Mouse (Mus musculus) kidney, postnatal 14 days (tissue): ENCODE measurements around the gene Glis1.
A peak's percentile ranks its signal among the peaks of the same experiment; 100 is the strongest.

Experiments
- DNase-seq: peaks from one replicate; pipeline ENCODE4 v3.0.0; 2022; ENCODE audit warnings: mixed read lengths

The Glis1 gene

DNA sequence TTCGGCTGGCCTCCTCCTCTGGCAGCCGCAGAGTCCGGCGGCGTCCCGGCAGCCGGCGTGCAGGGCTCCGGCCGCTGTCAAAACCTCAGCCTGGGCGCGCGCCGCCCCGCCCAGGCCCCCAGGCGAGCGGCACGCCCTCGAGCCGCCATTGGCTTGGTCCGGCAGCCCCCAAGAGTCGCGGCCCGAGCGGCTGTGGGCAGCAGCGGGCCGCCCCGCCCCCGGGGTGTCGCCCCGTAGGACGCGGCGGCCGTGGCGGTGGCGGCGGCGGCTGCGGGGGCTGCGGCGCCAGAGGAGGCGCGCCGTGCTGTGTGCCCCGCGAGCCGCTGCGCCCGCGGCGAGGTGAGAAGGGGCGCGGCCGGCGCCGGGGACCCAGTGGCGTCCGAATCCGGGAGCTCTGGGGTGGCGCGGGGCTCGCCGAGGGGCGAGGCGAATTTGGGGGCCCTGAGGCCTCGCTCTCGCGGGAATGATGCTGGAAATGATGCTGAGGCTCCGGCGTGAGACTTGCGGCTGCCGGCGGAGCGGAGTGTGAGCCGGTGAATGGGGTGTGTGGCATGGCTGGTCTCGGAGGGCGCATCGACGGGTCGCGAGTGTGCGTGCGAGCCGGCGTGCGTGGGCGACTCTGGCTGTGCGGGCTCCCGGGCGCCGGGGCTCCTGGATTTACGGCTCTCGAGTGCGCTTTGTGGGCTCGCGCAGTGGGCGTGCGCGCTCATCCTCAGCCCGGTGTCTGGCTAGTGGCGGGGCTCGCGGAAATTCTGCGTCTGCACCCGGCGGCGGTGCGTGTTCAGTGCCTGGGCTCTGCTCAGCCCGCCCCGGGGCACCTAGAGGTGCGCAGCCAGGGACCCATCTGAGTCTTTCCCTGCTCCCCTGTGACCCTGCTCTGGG, at the start of gene Glis1:
Glis1 (plus strand) TSS at position 236 of the 882 bp plus-strand sequence.
- peak; percentile 93 for DNase-seq

DNA sequence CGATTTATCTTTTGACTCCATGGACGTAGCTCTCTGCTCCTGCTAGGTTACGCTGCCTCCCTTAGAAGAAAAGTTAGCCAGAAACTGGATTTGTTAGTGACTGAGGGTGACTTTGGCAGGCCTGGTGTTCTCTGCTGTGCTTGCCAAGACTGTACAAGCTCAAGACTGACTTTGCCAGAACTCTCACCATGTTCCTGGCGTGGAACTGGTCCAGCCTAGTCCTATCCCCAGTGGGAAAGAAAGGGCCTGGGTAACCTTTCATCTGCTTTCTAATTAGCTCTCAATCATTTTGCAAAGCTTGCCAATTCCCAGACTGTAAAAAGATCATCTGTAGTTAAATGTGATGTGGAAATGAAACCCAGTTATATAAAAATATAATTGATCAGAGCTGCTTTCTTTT, 47.4 kb upstream of the Glis1 start:
- DNase-seq, result no peak

DNA sequence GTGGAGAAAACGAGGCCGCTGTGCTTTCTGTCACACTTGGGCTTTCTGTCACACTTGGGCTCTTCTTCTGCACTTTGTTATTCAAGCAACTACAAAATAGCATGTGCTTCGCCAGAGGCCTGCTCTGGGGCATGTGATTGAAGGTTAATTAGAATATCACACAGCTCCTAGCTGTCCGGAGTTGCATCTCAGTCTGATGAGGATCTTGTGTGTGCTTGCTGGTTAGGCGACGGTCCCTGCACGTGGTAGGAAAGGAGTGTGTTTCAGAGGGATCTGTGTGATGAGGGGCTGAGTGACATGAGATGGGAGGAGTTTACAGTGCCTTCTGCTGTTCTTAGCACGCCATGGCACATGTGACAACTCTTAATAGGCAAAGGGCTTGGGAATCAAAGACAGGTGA, 46.9 kb upstream of the Glis1 start:
- no peak for DNase-seq

DNA sequence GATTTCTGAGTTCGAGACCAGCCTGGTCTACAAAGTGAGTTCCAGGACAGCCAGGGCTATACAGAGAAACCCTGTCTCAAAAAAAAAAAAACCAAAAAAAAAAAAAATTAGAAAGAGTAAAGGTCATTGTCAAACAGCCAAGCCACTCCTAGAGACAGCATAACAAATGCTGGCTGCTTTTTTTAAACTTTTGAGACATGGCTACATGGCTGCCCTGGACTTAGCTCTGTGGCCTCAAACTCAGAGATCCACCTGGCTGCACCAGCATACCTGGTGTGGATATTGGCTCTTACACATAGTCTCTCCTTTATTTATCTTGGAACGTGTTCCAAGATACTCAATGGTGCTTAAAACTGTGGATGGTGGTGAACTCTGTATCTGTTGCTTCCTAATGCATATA, 46.1 kb upstream of the Glis1 start:
- DNase-seq, result peak; percentile 53

DNA sequence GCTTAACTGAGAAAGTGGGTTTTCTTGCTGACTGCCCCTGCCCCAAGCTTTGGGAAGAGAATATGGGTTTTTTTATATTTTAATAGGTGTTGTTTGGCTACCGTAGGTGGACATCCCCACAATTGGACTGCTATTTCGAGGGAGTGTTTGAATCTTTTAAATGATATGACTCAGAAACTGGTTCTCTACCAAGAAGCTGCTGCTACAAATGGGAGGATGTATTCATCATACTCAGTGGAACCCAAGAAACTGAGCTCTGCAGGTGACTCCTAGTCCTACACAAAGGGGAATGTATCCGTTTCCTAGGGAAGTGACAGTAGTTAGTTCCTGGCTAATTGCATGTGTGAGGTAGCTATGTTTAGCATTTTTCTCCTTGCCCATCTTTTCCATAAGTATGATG, 45.0 kb upstream of the Glis1 start:
- no peak for DNase-seq

DNA sequence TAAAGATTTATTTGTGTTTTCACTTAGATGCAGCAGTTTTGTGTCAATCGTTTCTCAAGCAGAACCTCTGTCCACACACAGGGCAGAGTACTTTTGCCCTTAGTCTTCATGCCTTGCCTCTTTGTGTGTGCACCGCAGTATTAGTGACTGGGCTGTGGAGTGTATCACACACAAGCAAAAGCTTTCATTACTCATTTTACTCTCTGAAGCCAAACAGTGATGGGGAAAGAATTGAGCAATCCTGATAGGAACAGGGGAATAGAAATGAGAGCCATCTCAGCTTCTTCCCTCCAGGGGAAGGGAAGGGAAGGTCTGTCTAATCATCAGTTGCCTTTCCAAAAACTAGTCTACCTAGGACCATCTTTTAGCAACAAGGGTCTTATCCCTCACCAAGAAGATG, 40.6 kb upstream of the Glis1 start:
- no peak for DNase-seq

DNA sequence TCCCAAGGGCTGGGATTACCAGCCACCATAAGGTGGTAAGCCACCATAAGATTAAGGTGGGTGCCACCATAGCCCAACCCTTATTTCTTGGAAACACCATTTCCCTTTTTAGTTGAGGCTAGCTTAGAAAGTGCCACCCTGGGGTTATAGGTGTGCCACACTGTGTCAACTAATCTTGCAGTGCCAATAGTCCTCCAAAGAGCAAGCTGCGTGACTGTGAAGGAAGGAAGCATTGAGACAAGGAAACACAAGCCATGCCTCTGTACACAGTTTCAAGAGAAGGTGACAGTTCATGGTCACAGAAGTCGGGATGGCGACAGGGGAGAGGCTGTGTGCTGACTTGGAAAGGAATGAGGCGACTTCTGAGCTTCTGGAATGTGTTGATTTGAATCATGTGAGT, 14.2 kb upstream of the Glis1 start:
- no peak for DNase-seq

DNA sequence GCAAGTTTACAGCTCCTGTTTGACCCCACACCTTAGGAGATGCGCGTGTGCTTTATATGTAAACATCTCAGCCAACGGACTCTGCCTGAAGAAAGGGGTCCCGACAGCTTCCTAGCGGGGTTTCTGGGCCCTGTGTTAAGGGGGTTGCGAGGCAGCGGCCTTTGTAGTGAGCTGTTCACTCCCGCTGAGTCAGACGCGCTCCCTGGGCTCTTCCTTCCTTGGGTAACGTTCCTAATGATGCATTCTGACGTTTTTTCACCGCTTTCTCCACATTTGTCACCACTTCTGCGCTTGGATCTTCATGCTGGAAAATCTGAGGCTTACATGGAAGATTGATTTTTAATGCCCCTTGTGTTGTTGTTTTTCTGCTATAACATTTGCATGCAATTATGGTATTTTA, 12.7 kb upstream of the Glis1 start:
- DNase-seq, result no peak

DNA sequence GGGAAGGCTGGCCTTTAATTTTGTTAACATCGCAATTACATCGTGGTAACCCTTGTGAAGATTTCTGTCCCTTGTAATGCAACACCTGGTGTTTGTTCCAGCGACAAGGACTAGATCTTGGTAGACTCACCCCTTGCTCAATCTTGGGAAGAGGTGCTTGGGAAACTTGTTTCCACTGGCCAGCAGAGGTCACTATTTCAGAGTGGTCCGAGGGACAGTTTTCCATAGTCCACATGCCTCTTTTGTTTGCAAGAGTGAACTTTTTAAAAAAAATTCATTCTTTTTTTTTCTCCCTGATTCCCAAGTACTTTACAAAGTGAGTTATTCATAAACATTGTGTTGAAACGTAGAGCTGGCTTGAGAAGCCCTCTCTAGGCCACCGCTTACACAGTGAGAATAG, 12.2 kb upstream of the Glis1 start:
- peak; percentile 62 for DNase-seq

DNA sequence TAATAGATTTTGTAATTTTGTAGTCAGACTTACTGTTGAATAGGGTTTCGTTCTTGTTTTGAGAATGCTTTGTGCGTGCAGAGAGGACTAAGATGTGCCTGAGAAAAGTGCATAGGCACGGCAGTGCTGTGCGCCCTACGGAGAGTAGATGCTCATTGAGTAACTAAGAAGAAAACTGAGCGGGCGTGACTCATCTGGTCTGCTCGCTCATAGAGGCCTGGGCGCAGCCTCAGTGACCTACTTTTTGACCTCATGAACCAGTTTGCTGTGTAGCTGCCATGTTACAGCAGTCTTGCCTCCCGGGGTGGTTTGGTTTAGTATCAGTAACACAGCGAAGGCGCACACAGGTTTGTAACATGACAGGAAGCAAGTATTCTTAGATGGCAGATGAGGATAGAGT, 8.8 kb upstream of the Glis1 start:
- no peak for DNase-seq

DNA sequence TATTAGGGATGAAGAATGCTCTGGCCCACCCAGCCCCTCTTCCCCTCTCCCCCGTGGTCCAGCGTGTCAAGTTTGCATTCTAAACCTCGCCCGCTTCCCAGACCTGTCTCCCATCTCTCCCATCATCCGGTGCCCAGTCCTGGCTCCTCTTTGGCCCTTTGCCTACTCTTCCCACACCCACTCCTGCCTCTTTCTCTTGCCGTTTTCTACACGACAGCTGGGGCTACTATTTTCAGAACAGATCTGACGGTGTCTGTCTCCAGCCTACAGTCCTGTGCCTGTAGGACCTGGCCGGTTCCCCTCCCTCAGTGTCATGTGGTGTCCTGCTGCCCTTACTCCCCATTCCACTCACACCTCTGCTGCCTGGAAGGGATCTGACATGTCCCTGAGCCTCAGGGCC, 7.8 kb upstream of the Glis1 start:
- DNase-seq, result no peak

DNA sequence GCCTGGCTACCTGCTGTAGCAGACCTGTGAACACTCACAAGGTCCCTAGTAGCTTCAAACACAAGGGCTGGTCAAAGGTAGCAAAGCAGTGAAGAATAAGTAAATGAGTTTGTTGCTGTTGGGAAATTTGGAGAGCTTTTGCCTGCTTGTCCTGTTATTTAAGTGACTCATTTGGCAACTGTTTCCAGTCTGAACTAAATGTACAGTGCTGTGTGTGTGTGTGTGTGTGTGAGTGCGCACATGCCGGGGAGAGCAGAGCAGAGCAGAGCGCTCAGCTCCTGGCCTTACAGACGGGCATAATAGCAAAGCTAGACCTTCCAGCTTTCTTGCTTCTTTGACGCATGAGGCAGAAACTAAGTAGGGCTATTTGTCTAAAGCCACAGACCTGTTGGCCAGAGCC, 1.7 kb upstream of the Glis1 start:
- no peak for DNase-seq

DNA sequence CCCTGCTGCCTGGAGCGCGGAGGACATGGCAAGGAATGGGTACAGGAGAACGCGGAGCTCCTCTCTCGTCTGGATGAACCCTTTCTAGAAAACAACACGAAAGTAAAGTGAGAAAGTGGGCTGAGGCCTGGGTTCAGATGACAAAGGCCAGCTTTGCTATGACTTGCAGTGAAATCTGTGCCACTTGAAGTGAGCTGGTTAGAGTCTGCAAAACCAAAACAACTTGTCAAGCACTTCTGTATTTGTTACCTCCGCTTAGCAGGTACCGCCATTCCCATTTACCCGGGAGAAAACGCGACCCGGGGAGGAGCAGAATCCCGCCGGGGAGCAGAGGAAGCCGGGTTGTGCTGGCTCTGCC, 414 bp upstream of the Glis1 start:
- no peak for DNase-seq

DNA sequence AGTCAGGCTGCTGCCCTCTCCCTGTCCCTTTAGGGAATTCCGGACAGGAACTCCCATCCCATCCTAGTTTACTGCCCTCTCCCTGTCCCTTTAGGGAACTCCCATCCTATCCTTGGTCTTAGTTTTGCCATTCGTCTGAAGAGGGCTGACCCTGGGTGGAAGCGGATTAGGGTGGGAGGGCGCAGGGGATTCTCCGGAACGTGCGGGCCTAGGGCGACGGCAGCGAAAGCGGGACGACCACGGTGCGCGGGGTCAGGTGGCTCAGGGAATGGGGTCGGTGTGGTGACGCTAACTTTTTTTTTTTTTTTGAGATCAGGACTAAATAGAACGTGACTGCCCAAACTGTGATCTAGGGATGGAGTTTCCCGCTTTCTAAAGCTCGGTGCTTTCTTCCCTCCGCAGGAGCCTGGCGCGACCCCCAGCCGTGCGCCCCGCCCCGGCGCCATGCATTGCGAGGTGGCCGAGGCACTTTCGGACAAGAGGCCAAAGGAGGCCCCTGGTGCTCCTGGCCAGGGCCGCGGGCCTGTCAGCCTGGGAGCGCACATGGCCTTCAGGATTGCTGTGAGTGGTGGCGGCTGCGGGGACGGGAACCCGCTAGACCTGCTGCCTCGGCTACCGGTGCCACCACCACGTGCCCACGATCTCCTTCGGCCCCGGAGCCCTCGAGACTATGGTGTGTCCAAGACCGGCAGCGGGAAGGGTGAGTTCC, 1.0 kb downstream of the Glis1 start:
- peak; percentile 29 for DNase-seq

DNA sequence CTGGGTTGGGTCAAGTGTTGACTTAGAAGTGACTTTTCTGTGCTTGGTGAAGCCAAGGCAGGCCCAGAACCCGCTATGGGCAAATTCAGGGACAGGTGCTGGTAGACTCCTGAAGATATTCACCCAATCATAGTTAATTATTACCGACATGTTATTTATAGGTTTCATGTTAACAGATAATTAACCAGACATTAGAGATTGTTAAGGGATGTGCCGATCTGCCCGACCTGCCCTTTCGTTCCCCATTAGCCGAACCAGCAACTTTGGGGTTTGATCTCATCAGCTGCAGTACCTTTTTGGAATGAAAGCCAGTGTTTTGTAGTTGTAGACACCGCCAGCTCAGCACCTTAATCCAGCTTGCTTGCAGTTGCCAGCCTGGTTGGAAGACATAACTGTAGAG, 2.1 kb downstream of the Glis1 start:
- peak; percentile 60 for DNase-seq

DNA sequence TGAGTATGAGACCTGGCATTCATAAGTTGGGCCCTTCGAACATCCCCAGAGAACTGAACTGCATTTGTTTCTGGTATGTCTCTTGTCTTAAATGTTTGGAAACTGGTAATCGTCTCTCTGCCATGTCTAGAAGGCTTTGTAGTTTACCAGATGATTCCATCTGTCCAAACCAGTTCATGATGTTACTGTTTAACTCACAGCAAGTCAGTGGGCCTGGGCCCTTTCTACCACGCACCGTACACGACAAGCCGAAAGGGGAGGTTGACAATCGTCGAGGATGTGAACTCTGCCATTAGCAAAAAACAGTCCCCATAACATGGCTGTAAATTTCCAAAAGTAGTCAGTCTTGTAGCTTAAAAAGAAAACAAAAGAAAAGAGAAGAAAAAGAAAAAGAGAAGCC, 4.3 kb downstream of the Glis1 start:
- no peak for DNase-seq

DNA sequence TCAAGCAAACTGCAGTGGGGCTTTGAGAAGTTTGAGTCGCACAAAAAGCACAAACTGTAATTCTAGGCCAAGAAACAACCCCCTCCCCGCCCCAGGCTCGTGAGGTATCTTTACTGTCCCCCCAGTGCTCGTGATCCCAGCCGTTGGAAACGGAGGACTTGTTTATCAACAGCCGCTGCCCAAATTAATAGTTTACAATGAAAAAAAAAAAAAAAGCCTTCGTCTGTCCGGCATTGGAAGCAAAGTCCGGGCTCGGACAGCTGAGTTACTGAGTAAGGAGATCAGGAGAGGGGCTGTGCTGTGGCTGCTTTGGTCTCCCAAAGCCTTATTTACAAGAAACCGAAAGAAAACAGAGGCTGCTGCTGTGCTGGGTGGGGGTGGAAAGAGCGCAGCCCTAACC, 5.9 kb downstream of the Glis1 start:
- peak; percentile 65 for DNase-seq

DNA sequence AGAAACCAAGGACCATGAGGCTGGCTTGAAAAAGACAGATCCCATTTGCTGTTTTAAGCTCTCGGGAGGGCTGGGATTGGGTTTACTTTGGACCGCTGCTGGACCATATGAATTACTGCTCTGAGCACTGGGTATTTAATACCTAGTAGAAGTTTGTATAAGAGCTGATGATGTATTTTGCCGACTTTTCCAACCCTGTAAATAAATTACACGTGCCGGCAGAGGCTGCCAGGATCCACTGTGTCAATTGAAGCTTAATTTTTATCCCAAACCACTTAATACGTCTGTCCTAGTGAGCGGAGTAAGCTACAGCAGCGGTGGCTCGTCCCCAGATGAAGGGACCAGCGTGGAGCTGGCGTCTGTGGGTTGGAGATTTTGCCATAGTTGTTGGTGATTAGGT, 7.9 kb downstream of the Glis1 start:
- DNase-seq, result peak; percentile 68

DNA sequence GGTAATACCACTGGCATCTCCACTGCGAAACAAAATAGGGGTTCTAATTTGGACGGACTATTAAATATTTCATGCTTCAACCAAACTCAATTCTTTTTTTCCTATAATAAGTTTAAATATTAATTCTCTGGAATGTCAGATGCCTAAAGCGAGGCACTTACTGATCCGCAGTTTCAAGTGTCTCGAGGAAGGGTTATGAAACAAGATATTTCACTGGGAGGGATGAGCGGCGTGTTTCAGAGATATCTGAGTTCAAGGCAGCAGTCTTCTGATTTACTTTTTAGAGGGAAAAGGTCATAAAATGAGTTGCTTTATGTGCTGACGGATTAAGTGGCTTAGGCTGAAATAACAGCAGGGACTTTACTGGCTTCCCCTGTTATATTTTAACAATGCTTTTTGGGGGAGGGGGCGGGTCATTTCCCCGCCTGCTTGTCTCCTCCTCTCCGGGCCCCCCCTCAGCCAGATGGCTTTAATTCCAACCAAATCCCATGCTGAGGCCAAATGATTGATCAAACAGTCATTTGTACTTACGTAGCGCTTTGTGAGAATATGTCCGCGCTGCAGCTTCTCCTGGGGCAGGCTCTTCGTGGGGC, 8.6 kb downstream of the Glis1 start:
- peak; percentile 22 for DNase-seq

DNA sequence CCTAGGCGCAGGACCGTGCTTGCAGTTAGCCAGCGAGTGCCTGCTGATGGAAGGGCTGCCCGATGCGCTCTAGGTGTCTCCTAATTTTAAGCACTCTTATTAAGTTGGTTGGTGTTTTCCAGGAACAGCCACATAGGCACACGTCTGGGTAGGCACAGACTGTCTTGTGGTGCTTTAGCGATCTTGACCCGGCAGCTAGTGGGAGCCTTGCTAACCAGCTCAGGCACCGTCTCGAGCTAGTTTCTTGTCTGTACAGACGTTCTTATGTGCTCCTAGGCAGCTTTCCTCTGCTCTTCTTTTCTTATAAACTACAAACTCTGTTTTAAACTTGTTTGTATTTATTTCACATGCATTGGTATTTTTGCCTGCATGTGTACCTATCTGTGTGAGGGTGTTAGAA, 9.2 kb downstream of the Glis1 start:
- no peak for DNase-seq

DNA sequence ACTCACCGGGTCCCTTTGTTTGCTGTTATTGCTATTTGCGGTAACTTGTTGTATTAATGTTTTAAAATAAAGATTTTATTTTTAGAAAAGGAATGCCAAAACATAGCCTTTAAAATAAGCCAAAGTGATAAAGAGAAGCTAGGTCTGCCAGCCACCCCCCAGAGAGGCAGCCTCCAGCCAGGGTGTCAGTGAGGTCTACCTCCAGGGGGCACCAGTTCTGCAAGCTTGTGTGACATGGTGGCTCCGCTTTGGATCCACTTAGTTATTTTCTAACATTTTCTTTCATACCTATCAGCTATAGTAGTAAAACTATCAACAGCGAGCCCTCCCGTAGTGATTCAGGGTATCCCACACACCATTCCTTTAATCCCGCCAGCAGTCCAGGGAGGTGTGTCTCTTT, 14.1 kb downstream of the Glis1 start:
- DNase-seq, result no peak

DNA sequence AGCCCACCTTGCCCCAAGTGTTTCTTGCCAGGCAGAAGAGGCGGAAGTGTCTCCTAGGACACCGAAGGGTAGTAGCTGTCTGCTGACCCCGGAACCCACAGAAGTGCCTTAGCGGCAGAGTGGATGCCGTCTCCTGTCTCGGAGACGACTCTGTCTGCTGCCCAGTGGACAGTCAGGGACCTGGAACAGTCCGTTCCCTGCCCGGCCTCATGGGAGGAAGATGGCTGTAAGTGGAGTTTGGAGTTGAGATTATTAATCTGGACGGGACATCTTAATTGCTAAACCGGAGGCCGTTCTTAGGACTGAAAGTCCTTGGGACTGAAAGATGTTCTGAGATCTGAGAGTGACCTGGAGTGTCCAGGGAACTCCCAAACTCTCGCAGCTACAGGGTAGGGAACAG, 15.1 kb downstream of the Glis1 start:
- no peak for DNase-seq

DNA sequence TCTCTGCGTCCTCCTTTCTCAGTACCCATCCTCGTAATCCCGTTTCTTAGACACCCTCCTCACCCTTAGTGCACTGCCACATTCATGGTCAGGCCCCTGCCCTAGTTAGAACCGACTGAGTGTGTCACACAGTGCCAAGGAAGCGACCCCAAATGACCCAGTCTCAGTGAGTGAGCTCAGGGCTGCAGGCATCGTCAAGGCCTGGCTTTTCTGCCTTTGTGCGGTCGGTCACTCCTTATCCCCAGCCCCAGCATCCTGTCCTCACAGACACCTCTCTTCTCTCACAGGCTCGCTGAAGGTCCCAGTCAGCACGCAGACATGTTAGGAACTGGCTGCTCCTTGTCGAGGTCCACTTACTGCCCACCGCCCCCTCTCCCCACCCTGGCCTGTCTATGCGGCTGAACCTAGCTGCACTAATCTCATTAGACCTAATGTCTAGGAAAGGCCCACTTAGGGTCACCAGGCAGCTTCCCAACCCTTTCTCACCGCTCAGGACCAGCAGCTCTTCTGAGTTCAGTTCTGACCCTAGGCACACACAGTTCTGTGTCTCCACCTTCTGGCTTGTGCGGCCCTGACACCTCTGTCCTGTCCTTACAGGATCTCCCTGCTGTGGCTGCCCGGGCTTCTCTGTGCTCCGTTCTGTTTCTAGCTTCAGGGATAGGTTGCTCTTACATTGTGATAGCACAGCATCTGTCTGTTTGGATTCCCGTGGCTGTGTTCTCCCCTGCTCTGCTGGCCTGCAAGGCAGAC, 18.1 kb downstream of the Glis1 start:
- peak; percentile 32 for DNase-seq
